Mouse (Mus musculus) kidney, adult 2 months (tissue): Measurements from ENCODE around the gene Fbxo6.
"Not testable (repeated sequence)": the region's sequence is repeated elsewhere in the genome, so short reads cannot be mapped to it uniquely, and the experiment has no call there.

ENCODE experiments used
- CTCF ChIP-seq: fragments of 200-500 bp; conservative IDR thresholded peaks from 2 replicates; pipeline ENCODE4 v1.5.1; 2011; ENCODE audit warnings: low read depth, mild to moderate bottlenecking, control low read depth, low read length, moderate library complexity, mixed read lengths; ENCODE audit not compliant: insufficient read depth, insufficient read length
- POLR2A ChIP-seq: fragments of 200-500 bp; IDR thresholded peaks from one replicate; pipeline ENCODE4 v1.6.1; 2011; ENCODE audit warnings: low read depth, low read length, control low read depth

DNA sequence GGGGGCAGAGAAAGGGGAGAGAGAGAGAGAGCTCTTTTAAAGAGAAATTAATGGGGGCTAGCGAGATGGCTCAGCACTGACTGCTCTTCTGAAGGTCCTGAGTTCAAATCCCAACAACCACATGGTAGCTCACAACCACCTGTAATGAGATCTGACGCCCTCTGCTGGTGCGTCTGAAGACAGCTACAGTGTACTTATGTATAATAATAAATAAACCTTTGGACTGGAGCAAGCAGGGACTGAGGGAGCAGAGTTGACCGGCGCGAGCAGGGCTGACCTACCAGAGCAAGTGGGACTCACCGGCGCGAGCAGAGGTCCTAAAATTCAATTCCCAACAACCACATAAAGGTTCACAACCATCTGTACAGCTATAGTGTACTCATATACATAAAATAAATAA lies 32.4 kb downstream of the Fbxo6 start:
- TF ChIP-seq CTCF, POLR2A: not testable (repeated sequence)
